Mouse (Mus musculus): ENCODE data around the gene Zfp503. TPM values are rescaled to one million over a fixed set of nuclear protein-coding genes. Genes with fewer than 3 reads are reported as not detected.
A peak's percentile ranks its signal among the peaks of the same experiment; 100 is the strongest.

Gene Zfp503
- polyA plus RNA-seq, 1 experiment from 2014 or later: 13.7 TPM

GRCm38 (mm10) chr14:21983950-21984730 lies 5.3 kb downstream of the Zfp503 start:
- ATAC-seq (ENCODE audit: low FRiP score, low read depth): no peak
- Histone ChIP-seq H3K36me3 (no peaks in the 10 kb centered on the region), H3K4me3 (peak overlapping the region; percentile 90), H3K4me2 (peak overlapping the region; percentile 86), H3K9ac (peak overlapping the region; percentile 86), H3K9me3 (no peaks in the 10 kb centered on the region), H3K27ac (replicated peaks) (peak overlapping the region; percentile 96), H3K4me1 (replicated peaks) (peaks cover 53% of the 10 kb centered on the region), H3K27me3 (peaks cover 6% of the 10 kb centered on the region; the same call in 1 of the 2 replicates)
- WGBS: 9% methylated on average over 18 of the region's 18 CpGs

- peak overlapping the region; percentile 45 for H3K9ac ChIP-seq
- no peaks in the 10 kb centered on the region for H3K9me3 ChIP-seq
- peak overlapping the region; percentile 33 for H3K4me3 ChIP-seq
- H3K27ac ChIP-seq (replicated peaks): peak overlapping the region; percentile 70
- H3K27me3 ChIP-seq: no peaks in the 10 kb centered on the region
- H3K4me1 ChIP-seq (replicated peaks): peaks cover 47% of the 10 kb centered on the region
- no peaks in the 10 kb centered on the region for H3K36me3 ChIP-seq
- no peak for ATAC-seq (ENCODE audit: low FRiP score, low read depth)
- peak overlapping the region; percentile 56 for H3K4me2 ChIP-seq
- WGBS: 4% methylated on average over 22 of the region's 22 CpGs
Measured at GRCm38 (mm10) chr14:21983311-21983949, 6.0 kb downstream of the Zfp503 start.

- H3K4me2 ChIP-seq: peak overlapping the region; percentile 56
- no peaks in the 10 kb centered on the region for H3K9me3 ChIP-seq
- WGBS: 6% methylated on average over 38 of the region's 38 CpGs
- H3K27me3 ChIP-seq: no peaks in the 10 kb centered on the region
- H3K4me1 ChIP-seq (replicated peaks): peaks cover 47% of the 10 kb centered on the region
- peak overlapping the region; percentile 45 for H3K9ac ChIP-seq
- H3K27ac ChIP-seq (replicated peaks): peak overlapping the region; percentile 70
- no peaks in the 10 kb centered on the region for H3K36me3 ChIP-seq
- no peak for ATAC-seq (ENCODE audit: low FRiP score, low read depth)
- peak overlapping the region; percentile 33 for H3K4me3 ChIP-seq
Measured at GRCm38 (mm10) chr14:21982592-21983310, 6.7 kb downstream of the Zfp503 start.

GRCm38 (mm10) chr14:21982096-21982591 lies 7.3 kb downstream of the Zfp503 start:
- peak overlapping the region; percentile 45; the same call in 1 of the 2 replicates for H3K9ac ChIP-seq
- 8% methylated on average over 14 of the region's 14 CpGs for WGBS
- no peak for ATAC-seq (ENCODE audit: low FRiP score, low read depth)
- peaks cover 46% of the 10 kb centered on the region for H3K4me1 ChIP-seq (replicated peaks)
- no peaks in the 10 kb centered on the region for H3K27me3 ChIP-seq
- H3K27ac ChIP-seq (replicated peaks): peak overlapping the region; percentile 70
- peak overlapping the region; percentile 56 for H3K4me2 ChIP-seq
- H3K9me3 ChIP-seq: no peaks in the 10 kb centered on the region
- peak overlapping the region; percentile 33 for H3K4me3 ChIP-seq
- H3K36me3 ChIP-seq: no peaks in the 10 kb centered on the region

- Histone ChIP-seq H3K27me3 (no peaks in the 10 kb centered on the region), H3K4me1 (replicated peaks) (peaks cover 40% of the 10 kb centered on the region), H3K9me3 (no peaks in the 10 kb centered on the region), H3K27ac (replicated peaks) (no peak overlapping the region), H3K4me3 (no peak overlapping the region), H3K4me2 (peak overlapping the region; percentile 56), H3K9ac (no peak overlapping the region), H3K36me3 (no peaks in the 10 kb centered on the region)
- WGBS: under 1% methylated on average over 22 of the region's 22 CpGs
- peak; percentile 81 for ATAC-seq (ENCODE audit: low FRiP score, low read depth)
Measured at GRCm38 (mm10) chr14:21981462-21981861, 7.9 kb downstream of the Zfp503 start.

- no peak overlapping the region for H3K4me3 ChIP-seq
- H3K9me3 ChIP-seq: no peaks in the 10 kb centered on the region
- 20% methylated on average over 4 of the region's 4 CpGs for WGBS
- H3K9ac ChIP-seq: no peak overlapping the region
- H3K4me2 ChIP-seq: no peak overlapping the region
- H3K27me3 ChIP-seq: no peaks in the 10 kb centered on the region; the same call in 1 of the 2 replicates
- ATAC-seq (ENCODE audit: low FRiP score, low read depth): peak; percentile 71; the same call in 1 of the 2 replicates
- no peaks in the 10 kb centered on the region for H3K36me3 ChIP-seq
- no peak overlapping the region for H3K27ac ChIP-seq (replicated peaks)
- H3K4me1 ChIP-seq (replicated peaks): 0 out of 2 replicates have a peak, but pooled peaks cover 3% of the 10 kb centered on the region
Measured at GRCm38 (mm10) chr14:21968978-21969377, 20.4 kb downstream of the Zfp503 start.

GRCm38 (mm10) chr14:21967375-21968010 lies 21.9 kb downstream of the Zfp503 start:
- no peak for ATAC-seq (ENCODE audit: low FRiP score, low read depth)
- Histone ChIP-seq H3K4me2 (no peak overlapping the region), H3K9me3 (no peaks in the 10 kb centered on the region), H3K27ac (replicated peaks) (no peak overlapping the region), H3K9ac (no peak overlapping the region), H3K36me3 (no peaks in the 10 kb centered on the region), H3K4me3 (no peak overlapping the region), H3K4me1 (replicated peaks) (peaks cover 12% of the 10 kb centered on the region), H3K27me3 (no peaks in the 10 kb centered on the region)
- 34% methylated on average over 12 of the region's 12 CpGs for WGBS

GRCm38 (mm10) chr14:21966276-21966675 lies 23.1 kb downstream of the Zfp503 start:
- Histone ChIP-seq H3K4me3 (no peak overlapping the region), H3K36me3 (no peaks in the 10 kb centered on the region), H3K9ac (no peak overlapping the region), H3K27me3 (no peaks in the 10 kb centered on the region), H3K4me1 (replicated peaks) (peaks cover 16% of the 10 kb centered on the region), H3K9me3 (no peaks in the 10 kb centered on the region), H3K4me2 (no peak overlapping the region), H3K27ac (replicated peaks) (no peak overlapping the region)
- ATAC-seq (ENCODE audit: low FRiP score, low read depth): no peak
- WGBS: 29% methylated on average over 5 of the region's 5 CpGs

- Histone ChIP-seq H3K36me3 (no peaks in the 10 kb centered on the region), H3K9ac (no peak overlapping the region), H3K9me3 (no peaks in the 10 kb centered on the region), H3K27me3 (no peaks in the 10 kb centered on the region), H3K4me3 (no peak overlapping the region), H3K4me2 (peak overlapping the region; percentile 37), H3K4me1 (replicated peaks) (peaks cover 14% of the 10 kb centered on the region), H3K27ac (replicated peaks) (peak overlapping the region; percentile 10; the same call in 1 of the 2 replicates)
- 33% methylated on average over 22 of the region's 22 CpGs for WGBS
- ATAC-seq (ENCODE audit: low FRiP score, low read depth): peak; percentile 50
Measured at GRCm38 (mm10) chr14:21962381-21963050, 26.9 kb downstream of the Zfp503 start.

- Histone ChIP-seq H3K4me3 (no peak overlapping the region), H3K27me3 (no peaks in the 10 kb centered on the region), H3K9ac (no peak overlapping the region), H3K4me1 (replicated peaks) (peaks cover 12% of the 10 kb centered on the region), H3K27ac (replicated peaks) (no peak overlapping the region), H3K4me2 (no peak overlapping the region), H3K9me3 (no peaks in the 10 kb centered on the region), H3K36me3 (no peaks in the 10 kb centered on the region)
- ATAC-seq (ENCODE audit: low FRiP score, low read depth): no peak
- 66% methylated on average over 8 of the region's 8 CpGs for WGBS
Measured at GRCm38 (mm10) chr14:21959243-21959642, 30.2 kb downstream of the Zfp503 start.

- 83% methylated on average over 5 of the region's 5 CpGs for WGBS
- no peaks in the 10 kb centered on the region for H3K9me3 ChIP-seq
- H3K27ac ChIP-seq (replicated peaks): no peak overlapping the region
- no peaks in the 10 kb centered on the region for H3K36me3 ChIP-seq
- H3K4me3 ChIP-seq: no peak overlapping the region
- H3K27me3 ChIP-seq: no peaks in the 10 kb centered on the region
- peaks cover 12% of the 10 kb centered on the region for H3K4me1 ChIP-seq (replicated peaks)
- no peak overlapping the region for H3K4me2 ChIP-seq
- H3K9ac ChIP-seq: no peak overlapping the region
- no peak for ATAC-seq (ENCODE audit: low FRiP score, low read depth)
Measured at GRCm38 (mm10) chr14:21958643-21959042, 30.8 kb downstream of the Zfp503 start.
